Mouse (Mus musculus): ENCODE data around the gene Tbc1d12. TPM values are rescaled to one million over a fixed set of nuclear protein-coding genes. Genes with fewer than 3 reads are reported as not detected.

Gene Tbc1d12
- polyA plus RNA-seq, 1 experiment from 2014 or later: 3.3 TPM

GRCm38 (mm10) chr19:38901146-38902135, 65.1 kb downstream of the Tbc1d12 start:
- no peaks in the 10 kb centered on the region for H3K9me3 ChIP-seq (replicated peaks; ENCODE audit: low read length)
- H3K4me3 ChIP-seq (replicated peaks; ENCODE audit: low read depth, low read length): no peak overlapping the region
- no peaks in the 10 kb centered on the region for H3K27me3 ChIP-seq (ENCODE audit: insufficient read depth, low read length)
- H3K36me3 ChIP-seq (ENCODE audit: insufficient read depth, low read length): no peaks in the 10 kb centered on the region
- peak; percentile 55 for TF ChIP-seq CTCF (IDR thresholded peaks at IDR 0.05; ENCODE audit: low read depth)
- no peaks in the 10 kb centered on the region for H3K4me1 ChIP-seq (replicated peaks; ENCODE audit: insufficient read depth, low read length)
- 75% methylated on average over 12 of the region's 12 CpGs for WGBS
- H3K9ac ChIP-seq (ENCODE audit: low read depth, low read length): no peak overlapping the region
- H3K27ac ChIP-seq: no peak overlapping the region
- DNase-seq (ENCODE audit: low spot score) (peak; percentile 10), ATAC-seq (replicated peaks; ENCODE audit: low FRiP score, low read depth) (no peak)
- no peak overlapping the region for H3K4me2 ChIP-seq (ENCODE audit: low read length)

- ATAC-seq (replicated peaks; ENCODE audit: low FRiP score, low read depth) (no peak), DNase-seq (ENCODE audit: low spot score) (no peak)
- H3K4me2 ChIP-seq (ENCODE audit: low read length): no peak overlapping the region
- no peak overlapping the region for H3K9ac ChIP-seq (ENCODE audit: low read depth, low read length)
- H3K4me1 ChIP-seq (replicated peaks; ENCODE audit: insufficient read depth, low read length): no peaks in the 10 kb centered on the region
- H3K27ac ChIP-seq: no peak overlapping the region
- H3K27me3 ChIP-seq (ENCODE audit: insufficient read depth, low read length): no peaks in the 10 kb centered on the region
- no peaks in the 10 kb centered on the region for H3K36me3 ChIP-seq (ENCODE audit: insufficient read depth, low read length)
- H3K4me3 ChIP-seq (replicated peaks; ENCODE audit: low read depth, low read length): no peak overlapping the region
- 94% methylated on average over 5 of the region's 5 CpGs for WGBS
- no peak for TF ChIP-seq CTCF (IDR thresholded peaks at IDR 0.05; ENCODE audit: low read depth)
- no peaks in the 10 kb centered on the region for H3K9me3 ChIP-seq (replicated peaks; ENCODE audit: low read length)
Observed at GRCm38 (mm10) chr19:38902501-38902900, 66.1 kb downstream of the Tbc1d12 start.

- WGBS: 91% methylated on average over 9 of the region's 9 CpGs
- ATAC-seq (replicated peaks; ENCODE audit: low FRiP score, low read depth) (no peak), DNase-seq (ENCODE audit: low spot score) (no peak)
- no peaks in the 10 kb centered on the region for H3K4me1 ChIP-seq (replicated peaks; ENCODE audit: insufficient read depth, low read length)
- H3K36me3 ChIP-seq (ENCODE audit: insufficient read depth, low read length): peaks cover 18% of the 10 kb centered on the region
- H3K9ac ChIP-seq (ENCODE audit: low read depth, low read length): no peak overlapping the region
- no peak overlapping the region for H3K27ac ChIP-seq
- no peaks in the 10 kb centered on the region for H3K27me3 ChIP-seq (ENCODE audit: insufficient read depth, low read length)
- H3K9me3 ChIP-seq (replicated peaks; ENCODE audit: low read length): no peaks in the 10 kb centered on the region
- no peak overlapping the region for H3K4me2 ChIP-seq (ENCODE audit: low read length)
- H3K4me3 ChIP-seq (replicated peaks; ENCODE audit: low read depth, low read length): no peak overlapping the region
- no peak for TF ChIP-seq CTCF (IDR thresholded peaks at IDR 0.05; ENCODE audit: low read depth)
Observed at GRCm38 (mm10) chr19:38913786-38914185, 77.4 kb downstream of the Tbc1d12 start.

GRCm38 (mm10) chr19:38914926-38915325, 78.5 kb downstream of the Tbc1d12 start:
- no peak for TF ChIP-seq CTCF (IDR thresholded peaks at IDR 0.05; ENCODE audit: low read depth)
- Histone ChIP-seq H3K4me3 (replicated peaks; ENCODE audit: low read depth, low read length) (no peak overlapping the region), H3K27ac (no peak overlapping the region), H3K4me1 (replicated peaks; ENCODE audit: insufficient read depth, low read length) (no peaks in the 10 kb centered on the region), H3K36me3 (ENCODE audit: insufficient read depth, low read length) (peaks cover 21% of the 10 kb centered on the region), H3K4me2 (ENCODE audit: low read length) (no peak overlapping the region), H3K9ac (ENCODE audit: low read depth, low read length) (no peak overlapping the region), H3K9me3 (replicated peaks; ENCODE audit: low read length) (no peaks in the 10 kb centered on the region), H3K27me3 (ENCODE audit: insufficient read depth, low read length) (no peaks in the 10 kb centered on the region)
- DNase-seq (ENCODE audit: low spot score) (no peak), ATAC-seq (replicated peaks; ENCODE audit: low FRiP score, low read depth) (no peak)
- 92% methylated on average over 15 of the region's 15 CpGs for WGBS

GRCm38 (mm10) chr19:38915677-38916076, 79.3 kb downstream of the Tbc1d12 start:
- H3K4me1 ChIP-seq (replicated peaks; ENCODE audit: insufficient read depth, low read length): no peaks in the 10 kb centered on the region
- TF ChIP-seq CTCF (IDR thresholded peaks at IDR 0.05; ENCODE audit: low read depth): peak; percentile 74
- H3K27me3 ChIP-seq (ENCODE audit: insufficient read depth, low read length): no peaks in the 10 kb centered on the region
- peaks cover 22% of the 10 kb centered on the region for H3K36me3 ChIP-seq (ENCODE audit: insufficient read depth, low read length)
- no peaks in the 10 kb centered on the region for H3K9me3 ChIP-seq (replicated peaks; ENCODE audit: low read length)
- no peak overlapping the region for H3K9ac ChIP-seq (ENCODE audit: low read depth, low read length)
- 53% methylated on average over 3 of the region's 3 CpGs for WGBS
- DNase-seq (ENCODE audit: low spot score) (peak; percentile 47), ATAC-seq (replicated peaks; ENCODE audit: low FRiP score, low read depth) (no peak)
- H3K4me2 ChIP-seq (ENCODE audit: low read length): no peak overlapping the region
- no peak overlapping the region for H3K4me3 ChIP-seq (replicated peaks; ENCODE audit: low read depth, low read length)
- no peak overlapping the region for H3K27ac ChIP-seq

- Histone ChIP-seq H3K4me1 (replicated peaks; ENCODE audit: insufficient read depth, low read length) (no peaks in the 10 kb centered on the region), H3K36me3 (ENCODE audit: insufficient read depth, low read length) (no peaks in the 10 kb centered on the region), H3K9ac (ENCODE audit: low read depth, low read length) (no peak overlapping the region), H3K27ac (no peak overlapping the region), H3K4me3 (replicated peaks; ENCODE audit: low read depth, low read length) (no peak overlapping the region), H3K27me3 (ENCODE audit: insufficient read depth, low read length) (no peaks in the 10 kb centered on the region), H3K4me2 (ENCODE audit: low read length) (no peak overlapping the region), H3K9me3 (replicated peaks; ENCODE audit: low read length) (no peaks in the 10 kb centered on the region)
- ATAC-seq (replicated peaks; ENCODE audit: low FRiP score, low read depth): no peak
- 94% methylated on average over 10 of the region's 11 CpGs for WGBS
- DNase-seq (ENCODE audit: low spot score): no peak
- no peak for TF ChIP-seq CTCF (IDR thresholded peaks at IDR 0.05; ENCODE audit: low read depth)
Observed at GRCm38 (mm10) chr19:38928481-38929158, 92.2 kb downstream of the Tbc1d12 start.

Data from kidney, postnatal 0 days (tissue).